Mouse (Mus musculus) mouse embryonic stem cell (cell line): Measurements from ENCODE around the gene Vmn1r118.
"Not testable (repeated sequence)": the region's sequence is repeated elsewhere in the genome, so short reads cannot be mapped to it uniquely, and the experiment has no call there.

Experiments
- in situ Hi-C, 2 experiments: fragments of 300-500 bp; cut with MboI; formaldehyde crosslinking; loops; 1 replicate in 1 of 2; 3 replicates in 1 of 2; pipeline ENCODE4 v1.14.3; 2019 to 2020; ENCODE audit warnings: low sequenced_read_pairs in 2 of 2, low pct_unique_long_range_greater_than_20kb in 1 of 2, mixed read lengths in 1 of 2; ENCODE audit not compliant: unreplicated experiment in 1 of 2

Gene Vmn1r118

DNA sequence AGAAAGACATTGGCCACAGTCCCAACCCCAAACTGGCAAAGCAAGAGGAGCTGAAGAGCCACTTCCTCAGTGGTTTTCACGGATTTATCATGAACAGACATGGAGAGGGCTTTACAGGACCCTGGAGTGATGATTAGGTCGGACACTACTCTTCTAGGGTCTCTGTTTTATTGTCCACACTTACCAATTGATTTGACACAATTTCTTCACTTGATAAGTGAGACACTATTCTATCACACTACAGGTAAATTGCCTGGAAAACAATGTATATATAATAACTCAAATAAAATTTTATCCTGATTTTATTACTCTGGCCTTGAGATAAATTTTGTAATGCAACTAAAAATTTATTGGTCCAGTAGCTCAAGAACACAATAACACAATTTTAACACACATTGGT lies at the start of gene Vmn1r118:
Gene Vmn1r118, minus strand, starts transcription at position 101 of the 400 bp plus-strand sequence.
- in situ Hi-C loops = not testable (repeated sequence)

DNA sequence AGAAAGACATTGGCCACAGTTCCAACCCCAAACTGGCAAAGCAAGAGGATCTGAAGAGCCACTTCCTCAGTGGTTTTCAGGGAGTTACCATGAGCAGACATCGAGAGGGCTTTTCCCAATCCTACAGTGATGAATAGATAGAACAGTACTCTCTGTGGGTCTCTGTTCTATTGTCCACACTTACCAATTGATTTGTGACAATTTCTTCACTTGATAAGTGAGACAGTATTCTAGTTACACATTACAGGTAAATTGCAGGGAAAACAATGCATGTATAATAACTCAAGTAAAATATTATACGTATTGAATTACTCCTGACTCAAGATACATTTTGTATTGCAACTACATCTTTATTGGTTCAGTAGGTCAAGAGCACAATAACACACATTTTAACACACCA lies 28.1 kb downstream of the Vmn1r118 start, which contains the start of gene Vmn1r117:
Gene Vmn1r117, minus strand, starts transcription at position 101 of the 400 bp plus-strand sequence.
- in situ Hi-C loops = not testable (repeated sequence)

- in situ Hi-C loops = not testable (repeated sequence)
Measured at GRCm38 (mm10) chr7:20871956-20872355, 40.2 kb downstream of the Vmn1r118 start, which contains the start of gene Vmn1r116. Gene Vmn1r116 (plus strand): TSS chr7:20872256.
